Mouse (Mus musculus) yolk sac, embryonic 10.5 days (tissue): ENCODE data around the gene Gm47959.

Source experiments
- DNase-seq: peaks from one replicate; pipeline ENCODE4 v3.0.0-alpha.2; 2017; ENCODE audit warnings: low spot score

Gm47959 gene

GRCm38 (mm10) chr1:83032508-83032907 lies 32.2 kb downstream of the Gm47959 start:
- no peak for DNase-seq

GRCm38 (mm10) chr1:83034509-83034908 lies 34.2 kb downstream of the Gm47959 start:
- DNase-seq: no peak

GRCm38 (mm10) chr1:83036892-83037667 lies 36.7 kb downstream of the Gm47959 start:
- no peak for DNase-seq

GRCm38 (mm10) chr1:83038109-83038672 lies 37.8 kb downstream of the Gm47959 start, which contains the start of gene Slc19a3:
Gene Slc19a3, minus strand, starts transcription at chr1:83038448.
- DNase-seq: peak; percentile 63

- DNase-seq: no peak
These were observed 38.7 kb downstream of the Gm47959 start for GRCm38 (mm10) chr1:83039080-83039479.

- no peak for DNase-seq
These were observed 42.0 kb downstream of the Gm47959 start, which contains the start of gene Krtap28-10 for GRCm38 (mm10) chr1:83042380-83042779. Gene Krtap28-10, minus strand, starts transcription at chr1:83042480.

- no peak for DNase-seq
These were observed 44.6 kb downstream of the Gm47959 start, which contains the start of gene Gm47969 for GRCm38 (mm10) chr1:83044882-83045427. Gene Gm47969, plus strand, starts transcription at chr1:83044932.
